Mouse (Mus musculus): ENCODE results near the gene Prkra. TPM values are rescaled to one million over a fixed set of nuclear protein-coding genes. Genes with fewer than 3 reads are reported as not detected.

The Prkra gene
- polyA plus RNA-seq, 1 experiment from 2014 or later = 49.9 TPM

- Histone ChIP-seq H3K4me1 (no peaks in the 10 kb centered on the region), H3K4me3 (no peak overlapping the region), H3K27me3 (ENCODE audit: insufficient read depth, poor library complexity, severe bottlenecking) (no peaks in the 10 kb centered on the region), H3K9me3 (no peaks in the 10 kb centered on the region), H3K27ac (no peak overlapping the region), H3K36me3 (no peaks in the 10 kb centered on the region)
- DNase-seq (ENCODE audit: low spot score) = no peak
- 70% methylated on average over 5 of the region's 5 CpGs for WGBS
Measured at GRCm38 (mm10) chr2:76599214-76599613, 48.6 kb downstream of the Prkra start.

GRCm38 (mm10) chr2:76597521-76597920 lies 50.3 kb downstream of the Prkra start:
- Histone ChIP-seq H3K36me3 (no peaks in the 10 kb centered on the region), H3K4me3 (no peak overlapping the region), H3K9me3 (no peaks in the 10 kb centered on the region), H3K27ac (no peak overlapping the region), H3K27me3 (ENCODE audit: insufficient read depth, poor library complexity, severe bottlenecking) (no peaks in the 10 kb centered on the region), H3K4me1 (no peaks in the 10 kb centered on the region)
- 87% methylated on average over 11 of the region's 11 CpGs for WGBS
- no peak for DNase-seq (ENCODE audit: low spot score)

- Histone ChIP-seq H3K27me3 (ENCODE audit: insufficient read depth, poor library complexity, severe bottlenecking) (no peaks in the 10 kb centered on the region), H3K9me3 (no peaks in the 10 kb centered on the region), H3K4me3 (no peak overlapping the region), H3K36me3 (no peaks in the 10 kb centered on the region), H3K27ac (no peak overlapping the region), H3K4me1 (no peaks in the 10 kb centered on the region)
- DNase-seq (ENCODE audit: low spot score) = no peak
- WGBS = 72% methylated on average over 3 of the region's 3 CpGs
Measured at GRCm38 (mm10) chr2:76592401-76592924, 55.4 kb downstream of the Prkra start.

- Histone ChIP-seq H3K27ac (no peak overlapping the region), H3K9me3 (no peaks in the 10 kb centered on the region), H3K4me1 (no peaks in the 10 kb centered on the region), H3K27me3 (ENCODE audit: insufficient read depth, poor library complexity, severe bottlenecking) (no peaks in the 10 kb centered on the region), H3K36me3 (0 out of 2 replicates have a peak, but pooled peaks cover 2% of the 10 kb centered on the region), H3K4me3 (no peak overlapping the region)
- 86% methylated on average over 7 of the region's 7 CpGs for WGBS
- DNase-seq (ENCODE audit: low spot score) = no peak
Measured at GRCm38 (mm10) chr2:76590221-76590620, 57.6 kb downstream of the Prkra start.

GRCm38 (mm10) chr2:76586906-76587305 lies 60.9 kb downstream of the Prkra start:
- H3K27ac ChIP-seq = no peak overlapping the region
- H3K27me3 ChIP-seq (ENCODE audit: insufficient read depth, poor library complexity, severe bottlenecking) = no peaks in the 10 kb centered on the region
- H3K4me3 ChIP-seq = no peak overlapping the region
- 0 out of 2 replicates have a peak, but pooled peaks cover 6% of the 10 kb centered on the region for H3K36me3 ChIP-seq
- H3K4me1 ChIP-seq = no peaks in the 10 kb centered on the region
- H3K9me3 ChIP-seq = no peaks in the 10 kb centered on the region
- whole genome bisulfite sequencing = 82% methylated on average over 10 of the region's 10 CpGs
- no peak for DNase-seq (ENCODE audit: low spot score)

- no peak for DNase-seq (ENCODE audit: low spot score)
- Histone ChIP-seq H3K9me3 (no peaks in the 10 kb centered on the region), H3K4me1 (no peaks in the 10 kb centered on the region), H3K27me3 (ENCODE audit: insufficient read depth, poor library complexity, severe bottlenecking) (no peaks in the 10 kb centered on the region), H3K27ac (no peak overlapping the region), H3K4me3 (no peak overlapping the region), H3K36me3 (0 out of 2 replicates have a peak, but pooled peaks cover 6% of the 10 kb centered on the region)
- WGBS = 91% methylated on average over 13 of the region's 13 CpGs
Measured at GRCm38 (mm10) chr2:76585090-76585489, 62.7 kb downstream of the Prkra start.

Other genes starting within 250 kb of the Prkra start
- gene Osbpl6, start 241.5 kb downstream of the Prkra start, polyA plus RNA-seq (2016; fragmentation: Nextera tagmentation; extraction: Ambion mirVana) = 6.5 and 9.6 TPM in 2 replicates
- 0.11 and 0.25 TPM in 2 replicates for gene Pjvk, start 461 bp upstream of the Prkra start, polyA plus RNA-seq (2016; fragmentation: Nextera tagmentation; extraction: Ambion mirVana)
- 33.4 and 41.7 TPM in 2 replicates for gene Fkbp7, start 25.1 kb upstream of the Prkra start, polyA plus RNA-seq (2016; fragmentation: Nextera tagmentation; extraction: Ambion mirVana)
- 8.9 and 11.7 TPM in 2 replicates for gene Plekha3, start 27.3 kb upstream of the Prkra start, polyA plus RNA-seq (2016; fragmentation: Nextera tagmentation; extraction: Ambion mirVana)

Measured in heart, embryonic 10.5 days (tissue).